ENCODE assay signal across 9 mouse cellular contexts in the genomic region with DNA sequence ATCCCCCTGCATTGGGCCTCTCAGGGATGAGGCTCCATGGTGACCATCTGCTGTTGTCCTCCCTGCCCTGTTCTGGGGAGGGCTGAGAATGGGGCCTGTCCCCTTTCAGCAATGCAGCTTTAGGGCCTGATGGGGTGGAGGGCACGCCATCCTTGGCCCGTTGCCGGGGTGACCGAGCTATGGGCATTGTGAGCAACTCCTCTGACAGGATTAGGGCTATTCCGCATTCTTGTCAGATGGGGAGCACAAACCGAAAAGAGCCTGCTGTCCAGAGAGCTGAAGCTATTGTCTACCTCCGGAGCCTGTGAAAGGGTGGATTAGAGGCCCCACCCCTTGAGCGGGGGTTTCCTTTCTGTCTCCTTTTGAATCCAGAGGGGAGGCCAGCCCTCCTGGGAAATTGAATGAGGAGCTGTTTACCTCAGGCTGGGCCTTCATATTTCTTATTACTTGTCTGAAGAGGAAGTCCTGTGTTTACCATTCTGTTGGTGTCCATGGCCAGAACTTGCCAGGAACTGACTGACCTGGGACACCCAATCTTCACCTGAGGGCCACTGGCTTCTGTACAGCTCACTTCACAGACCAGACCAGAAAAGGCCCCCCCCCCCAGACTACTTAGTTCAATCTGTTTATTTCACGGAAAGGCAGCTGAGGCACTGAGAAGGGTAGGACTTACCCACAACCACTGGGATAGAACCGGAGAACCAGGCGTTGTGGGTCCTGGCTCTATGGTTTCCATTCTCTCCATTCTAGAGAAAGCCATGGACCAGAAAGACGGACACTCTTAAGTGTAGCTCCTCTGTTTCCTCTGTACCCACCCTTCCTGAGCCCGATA. TPM values are rescaled to one million over a fixed set of nuclear protein-coding genes. Genes with fewer than 3 reads are reported as not detected.
A peak's percentile ranks its signal among the peaks of the same experiment; 100 is the strongest.
DNase-seq lines count a peak whose midpoint lies in the region; ATAC-seq lines count a peak whose summit lies in the region.
"Had no signal": no experiment of that assay in that cellular context is flagged by ENCODE, and none has a peak within 500 bp of the region (broad histone marks: within the 10 kb centered on the region; RNA-seq: fewer than 3 reads in every experiment).

No protein-coding gene starts in this region.

- ATAC-seq in embryonic facial prominence, embryonic 13.5 days (ENCODE audit: insufficient number of reproducible peaks, insufficient read depth, low FRiP score, low TSS enrichment, low read depth): peak; percentile 44
- peak; percentile 95 for ATAC-seq in midbrain, embryonic 12.5 days (ENCODE audit: low FRiP score, low read depth)

- peaks cover 10% of the 10 kb centered on the region for H3K27me3 ChIP-seq in embryonic facial prominence, embryonic 13.5 days
- no peaks in the 10 kb centered on the region for H3K27me3 ChIP-seq in midbrain, embryonic 12.5 days

- peak; percentile 97 for DNase-seq in heart, adult 11 months
- no peak for DNase-seq in heart, adult 8-10 months (ENCODE audit: low spot score)
- DNase-seq in kidney, adult 18-20 months: peak; percentile 51
- DNase-seq in cerebellum, adult 9-10 months: no peak
- no peak for DNase-seq in B cell, adult 2 months
- DNase-seq in urinary bladder, adult 18-20 months (ENCODE audit: low spot score in 2 of 2): no peak

- peak overlapping the region; percentile 1; the same call in 1 of the 2 replicates for H3K4me2 ChIP-seq in embryonic facial prominence, embryonic 13.5 days
- peak overlapping the region; percentile 63 for H3K4me2 ChIP-seq in midbrain, embryonic 12.5 days (replicated peaks)

- no peak overlapping the region for H3K4me3 ChIP-seq in embryonic facial prominence, embryonic 13.5 days
- H3K4me3 ChIP-seq in midbrain, embryonic 12.5 days: peak overlapping the region; percentile 21

- H3K9ac ChIP-seq in embryonic facial prominence, embryonic 13.5 days: peak overlapping the region; percentile 21; the same call in 1 of the 2 replicates
- peak overlapping the region; percentile 34; the same call in 1 of the 2 replicates for H3K9ac ChIP-seq in midbrain, embryonic 12.5 days (replicated peaks)

- no peaks in the 10 kb centered on the region for H3K9me3 ChIP-seq in embryonic facial prominence, embryonic 13.5 days
- no peaks in the 10 kb centered on the region for H3K9me3 ChIP-seq in midbrain, embryonic 12.5 days

- H3K27ac ChIP-seq in embryonic facial prominence, embryonic 13.5 days: peak overlapping the region; percentile 64
- peak overlapping the region; percentile 98 for H3K27ac ChIP-seq in midbrain, embryonic 12.5 days (replicated peaks)

- H3K36me3 ChIP-seq in embryonic facial prominence, embryonic 13.5 days: no peaks in the 10 kb centered on the region
- H3K36me3 ChIP-seq in midbrain, embryonic 12.5 days: peaks cover 44% of the 10 kb centered on the region

- WGBS in embryonic facial prominence, embryonic 13.5 days: 27% methylated on average over 13 of the region's 13 CpGs
- 4% methylated on average over 13 of the region's 13 CpGs for WGBS in midbrain, embryonic 12.5 days

- peaks cover 33% of the 10 kb centered on the region for H3K4me1 ChIP-seq in embryonic facial prominence, embryonic 13.5 days
- H3K4me1 ChIP-seq in midbrain, embryonic 12.5 days: peaks cover 96% of the 10 kb centered on the region

RNA-seq across cellular contexts. Expression of a gene that starts 7.0 kb away (rescaled TPM):
- total RNA-seq in heart, adult 8-10 months (2022): 1 to 10 TPM; 3.8 to 5.2 (median 4.0) TPM
- polyA plus RNA-seq in embryonic facial prominence, embryonic 13.5 days (2015; fragmentation: Nextera tagmentation; extraction: Ambion mirVana): 2.2 and 4.4 TPM in 2 replicates
- 94.9 and 101 TPM in 2 replicates for polyA plus RNA-seq in midbrain, embryonic 12.5 days (2016; fragmentation: Nextera tagmentation; extraction: Ambion mirVana)

RNA-seq across cellular contexts. Expression of a gene that starts 24.5 kb away (rescaled TPM):
- total RNA-seq in heart, adult 8-10 months (2022): 10 to 100 TPM; 11.8 to 22.9 (median 17.5) TPM
- polyA plus RNA-seq in embryonic facial prominence, embryonic 13.5 days (2015; fragmentation: Nextera tagmentation; extraction: Ambion mirVana): 0.23 and 0.25 TPM in 2 replicates
- polyA plus RNA-seq in midbrain, embryonic 12.5 days (2016; fragmentation: Nextera tagmentation; extraction: Ambion mirVana): 5.2 and 5.4 TPM in 2 replicates
- total RNA-seq: CH12.LX had no signal

Comparison
In these comparisons a context has a peak if more than half of its experiments do, and no peak if none do; other contexts are left out.
1. DNase-seq: peak in heart, adult 11 months (single experiment) and kidney, adult 18-20 months (single experiment); none in heart, adult 8-10 months (single experiment), cerebellum, adult 9-10 months (single experiment), B cell, adult 2 months (0 of 2) and urinary bladder, adult 18-20 months (0 of 2).
2. RNA of a gene that starts 7.0 kb away (polyA plus RNA-seq): 94.9 to 101 TPM in midbrain, embryonic 12.5 days; 2.2 to 4.4 TPM in embryonic facial prominence, embryonic 13.5 days; every median in the first group is over 10 times any median in the second.